Mouse (Mus musculus) CH12.LX (cell line): Measurements from ENCODE around the gene Ankrd11. TPM values are rescaled to one million over a fixed set of nuclear protein-coding genes. Genes with fewer than 3 reads are reported as not detected.

Source experiments
- DNase-seq: peaks from one replicate; pipeline ENCODE4 v3.0.0-alpha.2; 2013; ENCODE audit errors: extremely low read depth
- H3K27ac ChIP-seq: 2 replicates; pipeline ENCODE4 v1.5.1; 2012; ENCODE audit warnings: low read depth, mild to moderate bottlenecking, control low read depth, moderate library complexity; ENCODE audit not compliant: insufficient read depth
- H3K27me3 ChIP-seq: replicated peaks from 2 replicates; pipeline ENCODE3; 2012; ENCODE audit warnings: inconsistent platforms
- H3K36me3 ChIP-seq, 2 experiments: replicated peaks in 1 of 2; 2 replicates each; pipeline versions ENCODE3 to v1.6.1; 2012; ENCODE audit warnings: inconsistent platforms in 1 of 2, low read length in 1 of 2, mild to moderate bottlenecking in 1 of 2, mixed read lengths in 1 of 2, moderate library complexity in 1 of 2; ENCODE audit not compliant: control insufficient read depth in 1 of 2, insufficient read depth in 1 of 2
- H3K4me1 ChIP-seq, 2 experiments: 2 replicates each; pipeline ENCODE4 v1.6.1; 2012; ENCODE audit warnings: inconsistent platforms in 1 of 2, moderate library complexity in 1 of 2; ENCODE audit not compliant: insufficient read depth in 2 of 2, control insufficient read depth in 1 of 2
- H3K4me2 ChIP-seq: 2 replicates; pipeline ENCODE4 v1.6.1; 2012; ENCODE audit warnings: low read depth, mild to moderate bottlenecking, control low read depth; ENCODE audit not compliant: poor library complexity, insufficient read depth, severe bottlenecking
- H3K4me3 ChIP-seq, 3 experiments: fragments of 150-350 bp in 1 of 3; sonication (generic) in 1 of 3; replicated peaks in 1 of 3; 2 replicates each; pipeline versions ENCODE3 to v1.5.1; 2011 to 2012; ENCODE audit warnings: low read depth in 2 of 3, low read length in 2 of 3, mild to moderate bottlenecking in 2 of 3, moderate library complexity in 2 of 3, control low read depth in 1 of 3, improper control_type of control experiment in 1 of 3, inconsistent platforms in 1 of 3, mixed read lengths in 1 of 3; ENCODE audit not compliant: poor library complexity in 1 of 3
- H3K79me2 ChIP-seq: replicated peaks from 2 replicates; pipeline ENCODE4 v1.6.1; 2012; ENCODE audit warnings: mild to moderate bottlenecking, moderate library complexity; ENCODE audit not compliant: control insufficient read depth, poor library complexity, insufficient read depth, severe bottlenecking; ENCODE audit errors: extremely low read depth
- H3K9ac ChIP-seq: 2 replicates; pipeline ENCODE4 v1.6.1; 2012; ENCODE audit warnings: low read depth, mild to moderate bottlenecking, control low read depth, moderate library complexity; ENCODE audit not compliant: insufficient read depth
- H3K9me3 ChIP-seq: replicated peaks from 2 replicates; pipeline ENCODE3; 2012; ENCODE audit warnings: low read length, inconsistent platforms, mixed read lengths
- BHLHE40 ChIP-seq: IDR thresholded peaks from 2 replicates; pipeline ENCODE4 v1.6.1; 2011; ENCODE audit warnings: mild to moderate bottlenecking, low read depth, low read length, improper control_type of control experiment
- CHD1 ChIP-seq: IDR thresholded peaks from 2 replicates; pipeline ENCODE4 v1.6.1; 2012; ENCODE audit warnings: low read depth, low read length, improper control_type of control experiment, inconsistent platforms
- CTCF ChIP-seq, 2 experiments: IDR thresholded peaks in 1 of 2; conservative IDR thresholded peaks in 1 of 2; 2 replicates each; pipeline ENCODE4 v1.5.1; 2011 to 2012; ENCODE audit warnings: low read depth in 2 of 2, low read length in 2 of 2, improper control_type of control experiment in 1 of 2, inconsistent platforms in 1 of 2, mild to moderate bottlenecking in 1 of 2, moderate library complexity in 1 of 2
- E2F4 ChIP-seq: IDR thresholded peaks from 2 replicates; pipeline ENCODE4 v1.6.1; 2011; ENCODE audit warnings: low read depth, low read length, improper control_type of control experiment; ENCODE audit not compliant: insufficient replicate concordance
- EP300 ChIP-seq: IDR thresholded peaks from 2 replicates; pipeline ENCODE4 v1.6.1; 2011; ENCODE audit warnings: low read length, improper control_type of control experiment
- GABPA ChIP-seq: IDR thresholded peaks from 2 replicates; pipeline ENCODE4 v1.6.1; 2012; ENCODE audit warnings: low read depth, low read length, improper control_type of control experiment, inconsistent platforms; ENCODE audit not compliant: insufficient replicate concordance
- HCFC1 ChIP-seq: IDR thresholded peaks from 2 replicates; pipeline ENCODE4 v1.6.1; 2012; ENCODE audit warnings: low read depth, mild to moderate bottlenecking, inconsistent platforms, low read length, improper control_type of control experiment
- IRF4 ChIP-seq: IDR thresholded peaks from 2 replicates; pipeline ENCODE4 v1.6.1; 2014; ENCODE audit warnings: low read depth, mild to moderate bottlenecking, inconsistent platforms, low read length, improper control_type of control experiment
- JUND ChIP-seq: conservative IDR thresholded peaks from 2 replicates; pipeline ENCODE4 v1.6.1; 2011; ENCODE audit warnings: low read depth, low read length, improper control_type of control experiment
- KAT2A ChIP-seq: IDR thresholded peaks from 2 replicates; pipeline ENCODE4 v1.6.1; 2012; ENCODE audit warnings: low read length, improper control_type of control experiment, inconsistent platforms; ENCODE audit not compliant: insufficient replicate concordance
- MAFK ChIP-seq: IDR thresholded peaks from 2 replicates; pipeline ENCODE4 v1.6.1; 2011; ENCODE audit warnings: low read length, improper control_type of control experiment; ENCODE audit not compliant: insufficient replicate concordance
- MAX ChIP-seq: IDR thresholded peaks from 2 replicates; pipeline ENCODE4 v1.6.1; 2011; ENCODE audit warnings: low read length, improper control_type of control experiment
- MAZ ChIP-seq: IDR thresholded peaks from 2 replicates; pipeline ENCODE4 v1.6.1; 2012; ENCODE audit warnings: low read depth, mild to moderate bottlenecking, inconsistent platforms, low read length, improper control_type of control experiment, moderate library complexity
- MXI1 ChIP-seq: IDR thresholded peaks from 2 replicates; pipeline ENCODE4 v1.6.1; 2011; ENCODE audit warnings: mild to moderate bottlenecking, low read depth, low read length, improper control_type of control experiment
- POLR2A ChIP-seq: IDR thresholded peaks from 2 replicates; pipeline ENCODE4 v1.6.1; 2011; ENCODE audit warnings: low read depth, mild to moderate bottlenecking, improper control_type of control experiment, low read length
- SIN3A ChIP-seq: IDR thresholded peaks from 2 replicates; pipeline ENCODE4 v1.6.1; 2012; ENCODE audit warnings: low read length, improper control_type of control experiment, inconsistent platforms
- TCF12 ChIP-seq: IDR thresholded peaks from 2 replicates; pipeline ENCODE4 v1.6.1; 2014; ENCODE audit warnings: low read depth, mild to moderate bottlenecking, inconsistent platforms, low read length, improper control_type of control experiment
- ZMIZ1 ChIP-seq: IDR thresholded peaks from 2 replicates; pipeline ENCODE4 v1.6.1; 2012; ENCODE audit warnings: low read depth, mild to moderate bottlenecking, inconsistent platforms, low read length, improper control_type of control experiment
- ZNF384 ChIP-seq: IDR thresholded peaks from 2 replicates; pipeline ENCODE4 v1.6.1; 2012; ENCODE audit warnings: low read depth, low read length, improper control_type of control experiment, inconsistent platforms
- dilution Hi-C: fragments of 300-500 bp; cut with MboI; formaldehyde crosslinking; loops from 2 replicates; pipeline ENCODE4 v1.14.3; 2020; ENCODE audit warnings: low sequenced_read_pairs; ENCODE audit not compliant: extremely low pct_unique_long_range_greater_than_20kb, extremely low pct_ligation_motif_present
- in situ Hi-C: fragments of 300-500 bp; cut with MboI; formaldehyde crosslinking; loops from 3 replicates; pipeline ENCODE4 v1.14.3; 2019; ENCODE audit warnings: low sequenced_read_pairs, low pct_ligation_motif_present, low pct_unique_long_range_greater_than_20kb, mixed read lengths
- polyA plus RNA-seq: library from polyadenylated mRNA; unstranded; fragments of >175 nt; gene quantifications from 2 replicates; pipeline ENCODE4 v1.2.1, GENCODE M21; 2012; ENCODE audit warnings: low read depth; ENCODE audit not compliant: insufficient read length
- total RNA-seq, 2 experiments: library from RNA; depleted of rRNA; stranded (reverse); fragments of 300-350 nt in 1 of 2; fragments of >200 nt in 1 of 2; gene quantifications; 2 replicates each; pipeline ENCODE4 v1.2.3; 2012 to 2014

Gene Ankrd11
- total and polyA plus RNA-seq, 3 experiments = 37.4 to 74.9 (median 60.7) TPM

DNA sequence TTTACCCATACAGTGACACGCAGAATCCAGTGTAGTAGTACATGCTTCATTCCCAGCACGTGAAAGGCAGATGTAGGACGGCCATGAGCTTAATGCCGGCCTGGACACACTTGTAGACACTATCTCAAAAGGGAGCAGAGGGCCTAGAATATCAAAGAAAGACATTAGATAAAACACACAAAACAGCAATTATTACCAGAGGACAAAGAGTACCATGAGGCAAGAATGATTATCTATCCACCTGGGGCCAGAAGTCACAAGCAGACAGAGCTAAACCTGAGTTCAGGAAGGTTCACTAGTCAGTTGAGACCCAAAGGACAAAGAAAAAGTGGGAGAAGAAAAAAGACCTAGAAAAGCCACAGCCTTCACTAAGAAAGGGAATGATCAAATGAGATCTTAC lies 24.9 kb downstream of the Ankrd11 start:
- no peaks in the 10 kb centered on the region for H3K9me3 ChIP-seq
- dilution Hi-C loops = no loop called here
- TF ChIP-seq ZNF384 (no peak), HCFC1 (no peak), MAFK (no peak), POLR2A (no peak), KAT2A (no peak), IRF4 (no peak)
- TF ChIP-seq, all 38 proteins: peak for 0
- H3K27me3 ChIP-seq = no peaks in the 10 kb centered on the region
- in situ Hi-C loops = no loop called here
- no peak for DNase-seq
- H3K79me2 ChIP-seq = peaks cover 97% of the 10 kb centered on the region
- H3K36me3 ChIP-seq = peaks cover 17 to 73% of the 10 kb centered on the region in 2 experiments
- H3K4me1 ChIP-seq = peaks cover 5 to 72% of the 10 kb centered on the region in 2 experiments; a peak in 3 of 4 replicates
- H3K27ac ChIP-seq = no peak overlapping the region
- H3K9ac ChIP-seq = no peak overlapping the region
- no peak overlapping the region for H3K4me2 ChIP-seq
- H3K4me3 ChIP-seq = no peak overlapping the region

DNA sequence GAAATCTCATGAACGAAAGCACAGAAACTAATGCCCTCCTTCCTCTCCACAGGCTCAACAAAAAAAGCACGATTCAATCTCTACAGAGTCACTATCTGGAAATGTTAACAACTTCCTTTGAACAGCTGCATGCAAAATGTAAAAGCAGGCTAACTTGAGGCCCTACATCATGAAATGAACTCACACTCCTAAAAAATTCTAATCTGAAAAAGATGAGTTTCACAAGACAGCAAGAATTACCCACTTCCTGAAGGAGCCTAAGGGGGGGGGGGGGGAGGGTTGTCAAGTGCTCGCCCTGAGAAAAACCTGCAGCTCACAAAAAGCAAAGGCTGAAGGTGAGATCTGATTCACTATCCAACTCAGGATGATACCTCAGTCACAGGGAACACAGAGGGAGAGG lies 27.0 kb downstream of the Ankrd11 start:
- no peak for DNase-seq
- H3K36me3 ChIP-seq = peaks cover 19 to 71% of the 10 kb centered on the region in 2 experiments

DNA sequence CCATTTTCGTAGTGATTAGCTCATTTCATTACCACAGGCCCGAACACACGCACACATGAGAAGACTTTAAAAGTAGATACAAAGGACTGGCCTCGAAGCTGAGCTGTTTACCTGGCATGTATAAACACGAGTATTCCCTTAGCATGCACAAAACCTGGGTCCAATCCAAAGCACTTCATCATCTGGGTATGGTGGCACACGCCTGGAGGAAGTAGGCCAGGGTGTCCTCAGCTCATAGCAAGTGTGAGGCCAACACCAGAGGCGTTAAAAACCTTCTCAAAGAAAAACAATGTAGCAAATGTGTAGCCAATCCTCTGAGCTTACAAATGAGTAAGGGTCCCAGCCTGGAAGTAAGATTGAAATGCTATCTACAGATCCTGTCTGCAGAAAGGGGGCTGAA lies 27.6 kb downstream of the Ankrd11 start:
- in situ Hi-C loops = no loop called here

More for the DNA sequence above, 27.0 kb downstream of the Ankrd11 start:
- Histone ChIP-seq H3K79me2 (peaks cover 95% of the 10 kb centered on the region), H3K4me2 (peak overlapping the region; percentile 54; the same call in 1 of the 2 replicates), H3K9me3 (no peaks in the 10 kb centered on the region), H3K4me1 (peaks cover 7 to 69% of the 10 kb centered on the region in 2 experiments; a peak in 3 of 4 replicates), H3K9ac (no peak overlapping the region)
- dilution Hi-C loops = no loop called here
- no peak for TF ChIP-seq MAFK
- TF ChIP-seq MXI1 = no peak
- no peak for TF ChIP-seq CTCF (conservative IDR thresholded peaks at IDR 0.05 in 1 of 2, IDR thresholded peaks at IDR 0.05 in 1 of 2; ENCODE audit: low read depth in 2 of 2, low read length in 2 of 2)
- TF ChIP-seq MAZ = no peak
- no peak for TF ChIP-seq POLR2A
- no peak for TF ChIP-seq HCFC1
- TF ChIP-seq, all 38 proteins: peak for 0
- Histone ChIP-seq H3K4me3 (no peak overlapping the region), H3K27ac (no peak overlapping the region), H3K27me3 (no peaks in the 10 kb centered on the region)
- in situ Hi-C loops = no loop called here

More for the DNA sequence above, 27.6 kb downstream of the Ankrd11 start:
- Histone ChIP-seq H3K4me3 (no peak overlapping the region), H3K79me2 (peaks cover 95% of the 10 kb centered on the region), H3K36me3 (peaks cover 19 to 76% of the 10 kb centered on the region in 2 experiments), H3K27me3 (no peaks in the 10 kb centered on the region), H3K4me1 (peaks cover 7 to 67% of the 10 kb centered on the region in 2 experiments; a peak in 3 of 4 replicates), H3K4me2 (no peak overlapping the region), H3K27ac (no peak overlapping the region), H3K9ac (no peak overlapping the region), H3K9me3 (no peaks in the 10 kb centered on the region)
- dilution Hi-C loops = no loop called here
- no peak for DNase-seq
- no peak for TF ChIP-seq BHLHE40
- TF ChIP-seq SIN3A = no peak
- TF ChIP-seq JUND = no peak
- TF ChIP-seq MAFK = no peak
- TF ChIP-seq MXI1 = no peak
- TF ChIP-seq EP300 = no peak
- TF ChIP-seq MAX = no peak
- no peak for TF ChIP-seq E2F4
- TF ChIP-seq TCF12 = no peak
- no peak for TF ChIP-seq ZNF384
- TF ChIP-seq IRF4 = no peak
- TF ChIP-seq ZMIZ1 = no peak
- TF ChIP-seq CHD1 = no peak
- no peak for TF ChIP-seq GABPA
- no peak for TF ChIP-seq POLR2A
